Mouse (Mus musculus) thymus, adult 18-20 months (tissue): ENCODE data around the gene Sh3gl2.

Source experiments
- DNase-seq, 2 experiments: peaks; one replicate each; pipeline ENCODE4 v3.0.0; 2022; ENCODE audit warnings: mixed read lengths in 2 of 2

The Sh3gl2 gene

GRCm38 (mm10) chr4:85669271-85669670, 464.3 kb downstream of the Sh3gl2 start:
- no peak for DNase-seq

GRCm38 (mm10) chr4:85669735-85670134, 464.8 kb downstream of the Sh3gl2 start:
- no peak for DNase-seq

GRCm38 (mm10) chr4:85672290-85672689, 467.4 kb downstream of the Sh3gl2 start:
- no peak for DNase-seq

GRCm38 (mm10) chr4:85677621-85678020, 472.7 kb downstream of the Sh3gl2 start:
- no peak for DNase-seq

- no peak for DNase-seq
Observed at GRCm38 (mm10) chr4:85686160-85686559, 481.2 kb downstream of the Sh3gl2 start.
